ENCODE assay signal across 14 mouse cellular contexts in genomic region chr7:132128687-132129086, GRCm38 (mm10). TPM values are rescaled to one million over a fixed set of nuclear protein-coding genes. Genes with fewer than 3 reads are reported as not detected.
"Had no signal": no experiment of that assay in that cellular context is flagged by ENCODE, and none has a peak within 500 bp of the region (broad histone marks: within the 10 kb centered on the region; RNA-seq: fewer than 3 reads in every experiment).

No protein-coding gene starts in this region.

- H3K36me3 ChIP-seq: limb, embryonic 13.5 days; midbrain, embryonic 15.5 days; neural tube, embryonic 13.5 days had no signal

- H3K4me2 ChIP-seq: limb, embryonic 13.5 days; midbrain, embryonic 15.5 days; neural tube, embryonic 13.5 days had no signal

- ATAC-seq: midbrain, embryonic 15.5 days had no signal

- H3K27ac ChIP-seq: limb, embryonic 13.5 days; liver, embryonic 14.5 days; midbrain, embryonic 15.5 days; neural tube, embryonic 13.5 days had no signal

- DNase-seq: kidney, adult 8-10 months; kidney, postnatal 25 days; layer of hippocampus, postnatal 36 days; lung, adult 18-20 months; retina, postnatal 1 day; right cerebral cortex, postnatal 4 days; spleen, adult 18-20 months; thymus, adult 18-20 months; thymus, postnatal 14 days had no signal

- H3K9me3 ChIP-seq: midbrain, embryonic 15.5 days; neural tube, embryonic 13.5 days had no signal

- H3K4me3 ChIP-seq: limb, embryonic 13.5 days; midbrain, embryonic 15.5 days; neural tube, embryonic 13.5 days had no signal

- H3K27me3 ChIP-seq: midbrain, embryonic 15.5 days; neural tube, embryonic 13.5 days had no signal

- H3K9ac ChIP-seq: limb, embryonic 13.5 days; liver, embryonic 14.5 days; midbrain, embryonic 15.5 days; neural tube, embryonic 13.5 days had no signal

- H3K4me1 ChIP-seq: limb, embryonic 13.5 days had no signal

RNA-seq across cellular contexts. Expression of gene Cpxm2, which starts 25.9 kb away (rescaled TPM):
- total RNA-seq: megakaryocyte-erythroid progenitor cell, adult 5-6 weeks had no signal
